Mouse (Mus musculus) lung, embryonic 15.5 days (tissue): Measurements from ENCODE around the gene Phtf1. TPM values are rescaled to one million over a fixed set of nuclear protein-coding genes. Genes with fewer than 3 reads are reported as not detected.

Source experiments
- ATAC-seq: fragments of 200-750 bp; cut with Nextera tagmentation; 2 replicates; pipeline ENCODE4 v1.8.0; 2017; ENCODE audit warnings: moderate number of reproducible peaks, borderline replicate concordance; ENCODE audit not compliant: low FRiP score, low TSS enrichment; ENCODE audit errors: extremely low read depth
- H3K27ac ChIP-seq: fragments of 300-500 bp; sonication (generic); 2 replicates; pipeline ENCODE4 v1.5.1; 2015; ENCODE audit warnings: moderate library complexity, mild to moderate bottlenecking, inconsistent platforms
- H3K27me3 ChIP-seq: fragments of 300-500 bp; sonication (generic); 2 replicates; pipeline ENCODE4 v1.6.1; 2015; ENCODE audit warnings: inconsistent platforms
- H3K36me3 ChIP-seq: fragments of 300-500 bp; sonication (generic); 2 replicates; pipeline ENCODE4 v1.6.1; 2015; ENCODE audit warnings: inconsistent platforms
- H3K4me1 ChIP-seq: fragments of 300-500 bp; sonication (generic); 2 replicates; pipeline ENCODE4 v1.6.1; 2015; ENCODE audit warnings: inconsistent platforms
- H3K4me2 ChIP-seq: fragments of 300-500 bp; sonication (generic); 2 replicates; pipeline ENCODE4 v1.6.1; 2015; ENCODE audit warnings: inconsistent platforms, mild to moderate bottlenecking, moderate library complexity
- H3K4me3 ChIP-seq: fragments of 300-500 bp; sonication (generic); 2 replicates; pipeline ENCODE4 v1.5.1; 2015; ENCODE audit warnings: mild to moderate bottlenecking, inconsistent platforms
- H3K9ac ChIP-seq: fragments of 300-500 bp; sonication (generic); 2 replicates; pipeline ENCODE4 v1.6.1; 2015; ENCODE audit warnings: inconsistent platforms
- H3K9me3 ChIP-seq: fragments of 300-500 bp; sonication (generic); 2 replicates; pipeline ENCODE4 v1.6.1; 2016; ENCODE audit warnings: inconsistent platforms
- WGBS: fragments of 180-500 bp; shearing (Covaris S2); methylation state at CpG from one replicate; pipeline ENCODE4 v1.1.7; 2015; 5-methylcytosine and 5-hydroxymethylcytosine counted together
- polyA plus RNA-seq: library from polyadenylated mRNA; unstranded; fragments of >200 nt; fragmentation: Nextera tagmentation; extraction: Ambion mirVana; gene quantifications from 2 replicates; pipeline ENCODE4 v1.2.1, GENCODE M21; 2015

The Phtf1 gene
- polyA plus RNA-seq, 1 experiment from 2014 or later: 29.2 TPM

- H3K36me3 ChIP-seq: peaks cover 8% of the 10 kb centered on the region; the same call in 1 of the 2 replicates
- no peak overlapping the region for H3K4me3 ChIP-seq
- H3K27me3 ChIP-seq: no peaks in the 10 kb centered on the region
- H3K4me1 ChIP-seq: no peaks in the 10 kb centered on the region
- H3K9me3 ChIP-seq: no peaks in the 10 kb centered on the region
- H3K9ac ChIP-seq: no peak overlapping the region
- no peak overlapping the region for H3K4me2 ChIP-seq
- H3K27ac ChIP-seq: no peak overlapping the region
- ATAC-seq: no peak
- WGBS: 90% methylated on average over 1 of the region's 1 CpGs
Measured at GRCm38 (mm10) chr3:104032086-104032485, 64.2 kb downstream of the Phtf1 start.

- H3K9ac ChIP-seq: no peak overlapping the region
- no peak overlapping the region for H3K27ac ChIP-seq
- WGBS: 96% methylated on average over 1 of the region's 1 CpGs
- H3K4me1 ChIP-seq: no peaks in the 10 kb centered on the region
- H3K4me2 ChIP-seq: no peak overlapping the region
- no peak for ATAC-seq
- H3K27me3 ChIP-seq: no peaks in the 10 kb centered on the region
- H3K36me3 ChIP-seq: peaks cover 3% of the 10 kb centered on the region; the same call in 1 of the 2 replicates
- H3K4me3 ChIP-seq: no peak overlapping the region
- H3K9me3 ChIP-seq: no peaks in the 10 kb centered on the region
Measured at GRCm38 (mm10) chr3:104032747-104033146, 64.8 kb downstream of the Phtf1 start.

DNA sequence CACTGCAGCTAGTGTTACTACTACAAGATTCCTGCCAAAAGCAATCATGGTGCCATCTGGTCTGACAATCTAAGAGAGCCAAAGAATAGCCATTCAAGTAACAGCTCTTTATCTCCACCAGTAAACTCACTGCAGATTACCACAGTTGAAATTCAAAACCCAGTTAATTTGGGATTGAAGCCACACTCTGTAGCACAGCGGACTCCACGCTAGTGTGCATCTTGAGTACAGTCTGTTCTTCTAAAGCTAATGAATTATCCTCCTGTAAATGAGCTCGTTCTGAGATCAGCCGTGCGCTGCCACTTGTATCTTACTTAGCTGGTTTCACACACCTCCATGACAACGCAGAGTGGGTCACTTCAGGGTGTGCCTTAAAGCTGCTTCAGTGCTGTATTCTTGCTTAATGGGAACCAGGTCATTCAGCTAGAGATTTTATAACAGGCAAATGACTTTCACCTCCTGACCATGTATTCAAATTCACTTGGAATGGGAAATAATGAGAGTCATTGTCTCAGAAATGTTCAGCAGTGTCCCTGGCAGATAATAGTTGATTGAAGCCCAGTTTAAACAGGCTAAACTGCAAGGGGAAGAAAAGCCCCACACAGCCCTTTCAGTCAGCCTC, 91.2 kb downstream of the Phtf1 start:
- Histone ChIP-seq H3K4me2 (no peak overlapping the region), H3K36me3 (no peaks in the 10 kb centered on the region), H3K4me3 (no peak overlapping the region), H3K9ac (no peak overlapping the region), H3K9me3 (no peaks in the 10 kb centered on the region), H3K4me1 (no peaks in the 10 kb centered on the region), H3K27ac (no peak overlapping the region), H3K27me3 (no peaks in the 10 kb centered on the region)
- no peak for ATAC-seq
- WGBS: 62% methylated on average over 6 of the region's 6 CpGs

- Histone ChIP-seq H3K9me3 (no peaks in the 10 kb centered on the region), H3K27me3 (no peaks in the 10 kb centered on the region), H3K4me3 (no peak overlapping the region), H3K4me2 (no peak overlapping the region), H3K27ac (no peak overlapping the region), H3K9ac (no peak overlapping the region), H3K4me1 (no peaks in the 10 kb centered on the region), H3K36me3 (no peaks in the 10 kb centered on the region)
- no peak for ATAC-seq
Measured at GRCm38 (mm10) chr3:104069395-104069794, 101.5 kb downstream of the Phtf1 start.

Other genes starting within 250 kb of the Phtf1 start
- 80.4 and 80.7 TPM in 2 replicates for gene Olfml3, start 230.1 kb upstream of the Phtf1 start, polyA plus RNA-seq
- not detected in 2 replicates for gene Gm10964, start 228.7 kb upstream of the Phtf1 start, polyA plus RNA-seq
- 11.0 and 11.6 TPM in 2 replicates for gene Hipk1, start 176.5 kb upstream of the Phtf1 start, polyA plus RNA-seq
- gene Dclre1b, start 158.7 kb upstream of the Phtf1 start, polyA plus RNA-seq: 30.5 and 31.2 TPM in 2 replicates
- 19.6 and 21.0 TPM in 2 replicates for gene Ap4b1, start 158.6 kb upstream of the Phtf1 start, polyA plus RNA-seq
- gene Gm43064, start 158.5 kb upstream of the Phtf1 start, polyA plus RNA-seq: 0.24 and 0.35 TPM in 2 replicates
- gene Bcl2l15, start 135.5 kb upstream of the Phtf1 start, polyA plus RNA-seq: 0.09 TPM in 1 of 2 replicates, not detected in the other
- gene Ptpn22, start 108.3 kb upstream of the Phtf1 start, polyA plus RNA-seq: 1.0 and 2.5 TPM in 2 replicates
- 10.1 and 10.2 TPM in 2 replicates for gene Rsbn1, start 54.0 kb upstream of the Phtf1 start, polyA plus RNA-seq